Mouse (Mus musculus): ENCODE data around the gene Tmem135. TPM values are rescaled to one million over a fixed set of nuclear protein-coding genes. Genes with fewer than 3 reads are reported as not detected.
"Not testable (repeated sequence)": the region's sequence is repeated elsewhere in the genome, so short reads cannot be mapped to it uniquely, and the experiment has no call there.

Tmem135 gene
- polyA plus RNA-seq, 1 experiment from 2014 or later: 19.5 TPM

DNA sequence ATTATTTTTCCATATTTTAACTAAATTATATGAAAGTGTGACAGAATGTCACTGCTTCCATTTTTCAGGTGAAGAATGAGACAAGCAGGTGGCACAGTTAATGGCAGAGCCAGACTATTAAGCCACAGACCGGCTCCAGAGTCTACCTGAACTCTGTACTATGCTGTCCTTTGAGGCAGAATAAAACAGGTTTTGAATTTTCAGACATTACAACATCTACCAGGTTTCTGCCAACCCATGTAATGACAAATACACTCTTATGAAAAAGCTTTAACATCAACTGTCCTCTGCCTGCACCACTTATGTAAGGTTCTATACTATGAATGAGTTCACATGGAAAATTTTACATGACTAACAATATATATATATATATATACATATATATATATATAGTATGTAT, 100.3 kb downstream of the Tmem135 start:
- Histone ChIP-seq H3K27me3 (replicated peaks) (no peaks in the 10 kb centered on the region), H3K4me2 (replicated peaks) (no peak overlapping the region), H3K9me3 (no peaks in the 10 kb centered on the region), H3K27ac (no peak overlapping the region), H3K4me1 (no peaks in the 10 kb centered on the region), H3K36me3 (no peaks in the 10 kb centered on the region; the same call in 1 of the 2 replicates), H3K4me3 (no peak overlapping the region), H3K9ac (no peak overlapping the region)
- 95% methylated on average over 1 of the region's 1 CpGs for WGBS
- ATAC-seq (ENCODE audit: low FRiP score, low read depth): no peak

DNA sequence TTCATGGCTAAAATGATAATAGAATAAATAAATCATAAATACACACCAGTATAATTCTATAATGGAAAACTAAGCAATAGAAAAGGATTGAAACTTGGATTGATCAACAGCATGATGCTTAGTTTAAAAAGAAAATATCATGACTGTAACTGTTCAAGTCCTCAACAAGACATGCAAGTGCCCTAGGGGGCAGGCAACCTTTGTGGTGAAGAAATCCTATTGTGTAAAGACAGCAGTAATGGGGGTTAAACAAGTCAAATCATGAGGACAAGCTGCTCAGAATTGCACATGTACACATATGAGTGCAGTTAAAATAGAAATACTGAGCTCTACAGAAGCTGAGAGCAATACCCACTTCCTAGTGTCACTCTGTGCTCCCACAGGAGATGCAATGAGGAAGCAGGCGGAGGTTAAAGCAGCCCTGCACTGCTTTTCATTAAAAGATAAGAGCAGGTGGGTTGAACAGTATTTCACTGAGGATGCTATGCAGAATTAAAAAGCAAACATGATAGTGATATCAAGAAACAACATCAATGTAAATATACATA, 105.0 kb downstream of the Tmem135 start:
- ATAC-seq (ENCODE audit: low FRiP score, low read depth): no peak
- H3K4me3 ChIP-seq: no peak overlapping the region
- H3K27me3 ChIP-seq (replicated peaks): no peaks in the 10 kb centered on the region
- H3K27ac ChIP-seq: no peak overlapping the region
- no peaks in the 10 kb centered on the region for H3K4me1 ChIP-seq
- WGBS: 81% methylated on average over 1 of the region's 1 CpGs
- no peak overlapping the region for H3K9ac ChIP-seq
- no peak overlapping the region for H3K4me2 ChIP-seq (replicated peaks)
- no peaks in the 10 kb centered on the region; the same call in 1 of the 2 replicates for H3K36me3 ChIP-seq
- H3K9me3 ChIP-seq: no peaks in the 10 kb centered on the region

DNA sequence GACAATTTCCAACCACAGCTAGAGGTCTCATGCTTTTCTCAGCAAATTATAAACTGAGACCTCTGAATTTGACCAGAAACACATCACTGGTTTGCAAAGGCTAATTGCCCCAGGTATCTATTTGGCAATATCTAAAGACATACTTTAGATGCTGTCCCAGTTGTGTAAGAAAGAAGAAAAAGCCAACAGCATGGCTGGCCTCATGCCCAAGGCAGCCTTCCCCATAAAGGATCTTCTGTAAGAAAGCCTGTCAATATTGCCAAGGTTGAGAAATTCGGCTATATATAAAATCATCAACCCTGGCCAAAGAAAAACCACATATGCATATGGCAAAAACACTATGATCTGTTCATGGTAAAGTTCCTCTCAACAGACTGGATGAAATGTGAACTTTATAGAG, 107.1 kb downstream of the Tmem135 start:
- Histone ChIP-seq H3K27me3 (replicated peaks) (no peaks in the 10 kb centered on the region), H3K4me1 (no peaks in the 10 kb centered on the region), H3K36me3 (no peaks in the 10 kb centered on the region), H3K9ac (no peak overlapping the region), H3K4me3 (no peak overlapping the region), H3K4me2 (replicated peaks) (no peak overlapping the region), H3K27ac (no peak overlapping the region), H3K9me3 (no peaks in the 10 kb centered on the region)
- ATAC-seq (ENCODE audit: low FRiP score, low read depth): no peak
- 86% methylated on average over 1 of the region's 1 CpGs for WGBS

DNA sequence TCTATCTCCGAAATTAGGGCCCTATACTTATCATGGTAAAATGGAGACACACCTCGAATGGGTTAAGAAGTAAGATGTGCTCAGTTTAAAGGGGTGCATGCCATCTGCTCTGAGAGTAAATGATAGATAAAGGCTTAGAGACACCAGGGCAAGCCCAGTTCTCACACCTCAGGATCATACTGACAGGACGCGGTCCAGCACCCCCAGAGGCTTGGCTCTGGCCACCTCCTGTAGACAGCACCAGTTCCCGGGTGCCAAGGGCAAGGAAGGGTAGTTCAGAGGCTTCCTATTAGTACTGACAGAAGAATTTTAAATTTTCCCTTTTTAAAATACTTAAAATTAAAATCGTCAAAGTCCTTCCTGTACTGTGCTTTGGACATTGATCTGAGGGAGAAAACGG, 121.4 kb downstream of the Tmem135 start:
- Histone ChIP-seq H3K27ac (no peak overlapping the region), H3K4me1 (no peaks in the 10 kb centered on the region), H3K9me3 (0 out of 2 replicates have a peak, but pooled peaks cover under 1% of the 10 kb centered on the region), H3K4me3 (no peak overlapping the region), H3K4me2 (replicated peaks) (no peak overlapping the region), H3K27me3 (replicated peaks) (no peaks in the 10 kb centered on the region), H3K36me3 (peaks cover 3% of the 10 kb centered on the region; the same call in 1 of the 2 replicates), H3K9ac (no peak overlapping the region)
- ATAC-seq (ENCODE audit: low FRiP score, low read depth): no peak
- WGBS: 92% methylated on average over 7 of the region's 7 CpGs

DNA sequence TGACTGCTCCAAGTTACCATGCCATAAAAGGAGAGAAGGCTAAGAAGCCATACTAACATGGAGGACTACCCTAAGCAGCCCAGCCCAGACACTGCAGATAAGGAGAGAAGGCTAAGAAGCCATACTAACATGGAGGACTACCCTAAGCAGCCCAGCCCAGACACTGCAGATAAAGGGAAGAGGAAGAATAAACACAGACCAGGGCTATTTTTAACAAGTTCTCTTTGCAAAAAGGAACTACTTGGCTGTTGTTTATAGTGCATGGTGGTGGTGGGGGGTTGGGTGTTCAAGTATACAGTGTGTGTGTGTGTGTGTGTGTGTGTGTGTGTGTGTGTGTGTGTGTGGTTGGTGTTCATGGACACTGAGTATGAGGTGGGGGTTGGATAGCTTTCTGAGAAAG, 133.6 kb downstream of the Tmem135 start:
- H3K9me3 ChIP-seq; H3K4me3 ChIP-seq; H3K27ac ChIP-seq; H3K9ac ChIP-seq; ATAC-seq (ENCODE audit: low FRiP score, low read depth); H3K36me3 ChIP-seq; H3K4me1 ChIP-seq; H3K4me2 ChIP-seq (replicated peaks); H3K27me3 ChIP-seq (replicated peaks): not testable (repeated sequence)

DNA sequence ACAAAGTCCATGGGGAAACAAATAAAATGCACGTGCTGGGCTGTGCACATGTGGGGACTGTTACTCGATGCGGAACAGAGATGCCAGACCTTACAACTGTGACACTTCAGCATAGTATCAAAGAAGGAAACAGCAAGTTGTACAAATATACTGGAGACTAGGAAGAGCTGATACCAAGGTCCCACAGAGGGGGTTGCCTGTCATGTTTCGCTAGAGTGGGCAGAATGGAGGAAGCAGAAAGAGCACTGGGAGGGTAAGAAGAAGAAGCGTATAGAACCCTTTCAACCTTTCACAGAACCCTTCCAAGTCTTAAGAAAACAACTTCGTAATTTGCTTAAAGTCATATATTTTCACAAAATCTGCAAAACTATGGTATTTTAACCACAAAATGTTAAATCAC, 134.2 kb downstream of the Tmem135 start:
- Histone ChIP-seq H3K4me1 (no peaks in the 10 kb centered on the region), H3K4me2 (replicated peaks) (no peak overlapping the region), H3K4me3 (no peak overlapping the region), H3K9me3 (no peaks in the 10 kb centered on the region), H3K27ac (no peak overlapping the region), H3K36me3 (0 out of 2 replicates have a peak, but pooled peaks cover 5% of the 10 kb centered on the region), H3K27me3 (replicated peaks) (no peaks in the 10 kb centered on the region), H3K9ac (no peak overlapping the region)
- no peak for ATAC-seq (ENCODE audit: low FRiP score, low read depth)
- WGBS: 91% methylated on average over 6 of the region's 6 CpGs

DNA sequence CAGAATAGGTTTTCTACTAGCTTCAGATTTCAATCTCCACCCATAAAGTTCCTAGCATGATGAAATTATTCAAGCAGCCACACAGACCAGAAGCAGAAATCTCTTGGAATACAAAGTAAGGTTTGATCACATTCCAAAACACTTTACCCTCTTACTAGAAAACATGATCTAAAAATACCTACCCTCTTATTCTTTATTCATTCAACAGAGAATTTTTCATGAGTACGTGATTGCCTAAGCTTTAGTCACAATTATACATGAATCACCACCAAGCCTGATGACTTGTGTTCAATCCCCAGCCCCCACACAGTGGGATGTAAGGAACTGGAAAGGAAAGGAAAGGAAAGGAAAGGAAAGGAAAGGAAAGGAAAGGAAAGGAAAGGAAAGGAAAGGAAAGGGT, 136.5 kb downstream of the Tmem135 start:
- Histone ChIP-seq H3K27me3 (replicated peaks) (no peaks in the 10 kb centered on the region), H3K9ac (no peak overlapping the region), H3K4me1 (no peaks in the 10 kb centered on the region), H3K36me3 (0 out of 2 replicates have a peak, but pooled peaks cover under 1% of the 10 kb centered on the region), H3K27ac (no peak overlapping the region), H3K4me3 (no peak overlapping the region), H3K9me3 (no peaks in the 10 kb centered on the region), H3K4me2 (replicated peaks) (no peak overlapping the region)
- 94% methylated on average over 1 of the region's 1 CpGs for WGBS
- ATAC-seq (ENCODE audit: low FRiP score, low read depth): no peak

DNA sequence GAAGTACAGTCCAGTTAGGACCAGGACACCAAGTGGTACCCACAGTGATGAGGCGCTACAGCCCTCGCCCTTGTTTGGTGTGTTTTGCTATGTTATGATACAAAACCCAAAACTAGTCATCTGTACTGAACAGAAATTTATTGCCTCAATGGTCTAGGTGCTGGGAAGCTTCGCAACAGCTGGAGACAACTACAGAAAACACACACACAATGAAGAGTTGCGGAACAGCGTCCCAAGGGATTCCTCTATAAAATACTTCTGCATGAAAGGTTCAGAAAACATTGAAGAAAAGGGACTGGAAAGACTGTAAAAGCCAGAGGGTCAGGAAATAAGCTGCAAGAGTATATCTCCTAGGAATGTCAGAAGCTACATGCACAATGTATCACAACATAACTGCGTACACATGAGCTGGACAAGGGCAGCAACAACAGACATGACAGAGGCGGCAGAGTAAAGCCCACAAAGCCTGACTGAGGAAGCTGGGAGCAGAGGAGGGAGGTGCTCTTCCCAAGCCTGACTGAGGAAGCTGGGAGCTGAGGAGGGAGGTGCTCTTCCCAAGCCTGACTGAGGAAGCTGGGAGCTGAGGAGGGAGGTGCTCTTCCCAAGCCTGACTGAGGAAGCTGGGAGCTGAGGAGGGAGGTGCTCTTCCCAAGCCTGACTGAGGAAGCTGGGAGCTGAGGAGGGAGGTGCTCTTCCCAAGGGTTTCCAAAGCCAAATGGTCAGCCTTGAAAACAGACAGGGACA, 137.8 kb downstream of the Tmem135 start:
- H3K4me3 ChIP-seq: no peak overlapping the region
- no peak overlapping the region for H3K9ac ChIP-seq
- no peak overlapping the region for H3K4me2 ChIP-seq (replicated peaks)
- no peak overlapping the region for H3K27ac ChIP-seq
- no peaks in the 10 kb centered on the region for H3K27me3 ChIP-seq (replicated peaks)
- no peaks in the 10 kb centered on the region for H3K9me3 ChIP-seq
- WGBS: 84% methylated on average over 7 of the region's 7 CpGs
- H3K4me1 ChIP-seq: no peaks in the 10 kb centered on the region
- no peaks in the 10 kb centered on the region for H3K36me3 ChIP-seq
- ATAC-seq (ENCODE audit: low FRiP score, low read depth): no peak

DNA sequence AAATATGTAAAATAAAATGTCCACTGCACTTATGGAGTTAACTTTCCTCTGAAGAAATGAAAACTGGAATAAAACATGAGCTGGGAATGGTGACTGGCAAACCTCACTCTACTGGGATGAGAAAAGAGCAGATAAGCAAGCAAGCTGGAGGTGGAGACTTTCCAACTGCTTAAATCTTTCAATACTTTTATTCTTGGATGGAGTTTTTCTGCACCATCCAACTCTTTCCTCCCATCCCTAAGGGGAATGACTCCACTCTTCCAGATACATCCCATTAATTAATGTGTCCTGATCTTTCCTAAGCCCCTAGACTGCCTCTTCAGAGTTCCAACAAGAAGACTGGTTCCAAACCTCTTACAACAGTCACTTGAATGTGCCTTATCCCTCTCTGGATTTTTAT, 143.1 kb downstream of the Tmem135 start:
- no peak overlapping the region for H3K4me3 ChIP-seq
- H3K9me3 ChIP-seq: no peaks in the 10 kb centered on the region
- no peak for ATAC-seq (ENCODE audit: low FRiP score, low read depth)
- H3K4me2 ChIP-seq (replicated peaks): no peak overlapping the region
- H3K27ac ChIP-seq: no peak overlapping the region
- H3K9ac ChIP-seq: no peak overlapping the region
- no peaks in the 10 kb centered on the region for H3K4me1 ChIP-seq
- H3K27me3 ChIP-seq (replicated peaks): no peaks in the 10 kb centered on the region
- H3K36me3 ChIP-seq: no peaks in the 10 kb centered on the region

DNA sequence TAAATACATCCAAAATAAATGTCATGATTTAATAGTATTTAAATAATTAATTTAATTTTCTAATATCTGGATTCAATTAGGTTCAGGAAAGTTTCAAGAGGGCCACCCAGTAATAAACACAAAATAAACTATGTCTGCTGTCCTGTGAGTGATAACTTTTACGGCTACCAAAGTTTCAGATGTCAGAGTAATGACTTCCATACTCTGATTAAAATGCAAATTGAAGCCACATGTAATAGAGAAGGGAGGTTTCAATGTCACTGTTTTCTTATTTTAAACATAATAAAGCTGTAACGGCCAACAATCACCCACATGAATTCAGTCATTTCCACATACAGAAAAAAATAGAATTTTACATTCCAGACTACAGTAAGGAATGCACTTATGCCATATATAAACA, 145.2 kb downstream of the Tmem135 start:
- WGBS: 73% methylated on average over 2 of the region's 2 CpGs

DNA sequence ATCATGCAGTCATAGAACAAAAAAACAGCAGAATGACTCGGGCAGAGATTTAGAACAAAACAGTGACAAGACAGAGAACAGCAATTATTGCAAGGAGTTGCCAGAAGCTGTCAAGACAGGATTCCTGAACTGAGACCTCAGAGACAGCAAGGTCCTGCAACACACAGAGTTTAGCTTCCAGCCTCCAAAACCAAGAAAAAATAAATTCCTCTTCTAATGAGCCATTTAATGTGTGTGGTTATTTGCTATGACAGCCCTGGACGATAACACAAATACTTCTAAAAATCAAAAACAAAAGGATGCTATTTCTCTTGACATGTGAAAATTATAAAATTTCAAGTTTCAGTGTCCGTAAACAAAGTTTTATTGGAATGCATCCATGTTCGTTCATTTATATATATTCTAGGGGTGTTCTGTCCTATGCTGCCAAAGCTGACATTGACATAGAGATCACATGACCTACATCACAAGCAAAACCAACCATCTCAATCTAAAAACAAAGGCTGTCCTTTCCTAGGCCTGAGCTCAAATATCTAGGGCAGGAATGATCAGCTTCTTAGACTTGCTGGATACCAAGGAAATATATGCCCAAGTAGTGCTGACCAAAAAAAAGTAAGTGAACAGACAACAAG, 146.0 kb downstream of the Tmem135 start:
- no peaks in the 10 kb centered on the region for H3K9me3 ChIP-seq

More for the DNA sequence above, 145.2 kb downstream of the Tmem135 start:
- no peaks in the 10 kb centered on the region for H3K4me1 ChIP-seq
- no peak overlapping the region for H3K4me2 ChIP-seq (replicated peaks)
- no peaks in the 10 kb centered on the region for H3K27me3 ChIP-seq (replicated peaks)
- H3K36me3 ChIP-seq: no peaks in the 10 kb centered on the region
- H3K4me3 ChIP-seq: no peak overlapping the region
- no peak overlapping the region for H3K9ac ChIP-seq
- no peak for ATAC-seq (ENCODE audit: low FRiP score, low read depth)
- no peaks in the 10 kb centered on the region for H3K9me3 ChIP-seq
- H3K27ac ChIP-seq: no peak overlapping the region

DNA sequence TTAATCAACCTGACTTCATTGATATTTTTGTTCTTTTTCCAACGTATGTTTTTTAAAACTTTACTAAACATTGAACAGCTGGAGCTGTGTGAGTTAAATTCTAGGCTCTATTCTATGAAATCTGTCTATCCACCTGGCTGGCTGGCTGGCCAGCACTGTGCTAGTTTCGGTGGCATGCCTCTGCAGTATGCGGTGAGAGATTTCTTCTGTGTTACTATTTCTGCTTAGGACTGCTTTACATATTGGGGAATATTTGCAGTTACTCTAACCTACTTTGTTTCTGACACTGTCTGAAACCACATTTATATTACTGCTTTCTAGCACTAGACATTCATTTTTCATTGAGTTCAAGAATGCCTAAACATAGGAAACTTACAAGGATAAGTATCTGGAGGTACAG, 150.2 kb downstream of the Tmem135 start:
- Histone ChIP-seq H3K4me1 (no peaks in the 10 kb centered on the region), H3K36me3 (no peaks in the 10 kb centered on the region), H3K27me3 (replicated peaks) (no peaks in the 10 kb centered on the region), H3K4me2 (replicated peaks) (no peak overlapping the region), H3K27ac (no peak overlapping the region), H3K4me3 (no peak overlapping the region), H3K9ac (no peak overlapping the region), H3K9me3 (no peaks in the 10 kb centered on the region)
- WGBS: 88% methylated on average over 3 of the region's 3 CpGs
- no peak for ATAC-seq (ENCODE audit: low FRiP score, low read depth)

More for the DNA sequence above, 146.0 kb downstream of the Tmem135 start:
- H3K4me3 ChIP-seq: no peak overlapping the region
- no peak overlapping the region for H3K9ac ChIP-seq
- H3K36me3 ChIP-seq: no peaks in the 10 kb centered on the region
- no peaks in the 10 kb centered on the region for H3K27me3 ChIP-seq (replicated peaks)
- WGBS: 85% methylated on average over 4 of the region's 4 CpGs
- no peak for ATAC-seq (ENCODE audit: low FRiP score, low read depth)
- no peak overlapping the region for H3K27ac ChIP-seq
- no peak overlapping the region for H3K4me2 ChIP-seq (replicated peaks)
- no peaks in the 10 kb centered on the region for H3K4me1 ChIP-seq

Measured in neural tube, embryonic 12.5 days (tissue).